Mouse (Mus musculus) left cerebral cortex, postnatal 4 days (tissue): Measurements from ENCODE around the gene Trpm8. TPM values are rescaled to one million over a fixed set of nuclear protein-coding genes. Genes with fewer than 3 reads are reported as not detected.
A peak's percentile ranks its signal among the peaks of the same experiment; 100 is the strongest.

Experiments
- DNase-seq: peaks from one replicate; pipeline ENCODE4 v3.0.0-alpha.2; 2022
- intact Hi-C: fragments of 180-260 bp; cut with DNase I; formaldehyde crosslinking; loops from one replicate; pipeline ENCODE4 v1.15.1; 2025
- total RNA-seq, 2 experiments: library from RNA; stranded (reverse); gene quantifications; 2 replicates each; pipeline ENCODE4 v1.2.3; 2021

The Trpm8 gene
- total RNA-seq = 1 to 10 TPM in 1 of 2 experiments, under 1 TPM in 1; 0.82 to 1.2 TPM

DNA sequence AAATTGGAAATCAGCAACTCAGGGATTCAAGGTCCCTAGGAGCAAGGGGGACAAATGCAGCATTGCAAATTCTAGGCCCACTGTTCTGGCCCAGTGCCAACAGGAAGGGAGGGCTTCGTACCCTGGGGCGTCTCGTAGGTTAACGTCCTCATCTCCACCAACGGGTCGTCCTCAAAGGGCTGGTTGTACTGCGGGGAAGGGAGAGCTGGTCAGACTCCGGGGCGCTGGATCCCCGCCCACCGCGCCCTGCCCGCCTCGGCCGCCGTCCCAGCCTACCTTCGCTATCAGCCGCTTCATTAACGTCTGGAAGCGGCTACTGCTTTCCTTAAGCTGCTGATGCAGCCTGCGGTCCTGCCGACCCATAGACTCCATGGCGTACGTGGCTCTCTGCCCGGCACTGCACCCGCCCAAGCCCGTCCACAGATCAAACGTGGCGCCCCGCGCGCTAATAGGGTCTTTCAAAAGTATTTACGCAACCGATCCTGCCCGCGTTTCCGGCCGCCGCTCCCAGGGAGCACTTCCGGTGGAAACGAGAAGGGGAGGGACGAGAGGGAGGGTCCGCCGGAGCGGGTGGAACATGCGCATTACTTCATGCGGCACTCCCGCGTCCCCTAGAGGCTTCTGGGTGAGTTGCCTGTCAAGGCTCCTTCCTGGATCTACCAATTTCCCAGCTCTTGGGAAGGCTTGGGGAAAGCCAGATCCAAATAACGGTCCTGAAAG lies at the start of gene Trpm8, which contains the start of gene Hjurp:
Gene Trpm8 (plus strand): TSS at position 564 of the 720 bp plus-strand sequence.
Gene Hjurp (minus strand): TSS at position 536 of the 720 bp plus-strand sequence.
- intact Hi-C loops = no loop called here

DNA sequence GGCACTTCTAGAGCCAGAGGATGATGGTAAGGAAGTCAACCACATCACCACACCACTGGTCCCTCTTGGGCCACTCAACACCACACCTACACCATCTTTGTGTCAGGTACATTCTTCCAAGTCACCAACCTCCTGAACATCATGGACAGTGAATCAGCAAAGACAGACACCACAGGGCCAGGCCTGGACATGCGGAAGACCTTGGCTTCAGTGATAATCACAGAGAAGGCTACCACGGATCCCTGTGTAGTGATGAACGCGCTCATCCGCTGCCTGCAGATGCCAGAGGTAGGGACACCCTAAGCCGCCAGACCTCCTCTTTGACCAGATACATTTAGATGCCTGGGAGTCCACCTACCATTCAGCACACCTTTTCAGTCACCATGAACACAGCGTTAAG lies 49.3 kb upstream of the Trpm8 start:
- intact Hi-C loops = no loop called here
- DNase-seq = no peak

More for the DNA sequence above, at the start of gene Trpm8, which contains the start of gene Hjurp:
- peak; percentile 100 for DNase-seq

DNA sequence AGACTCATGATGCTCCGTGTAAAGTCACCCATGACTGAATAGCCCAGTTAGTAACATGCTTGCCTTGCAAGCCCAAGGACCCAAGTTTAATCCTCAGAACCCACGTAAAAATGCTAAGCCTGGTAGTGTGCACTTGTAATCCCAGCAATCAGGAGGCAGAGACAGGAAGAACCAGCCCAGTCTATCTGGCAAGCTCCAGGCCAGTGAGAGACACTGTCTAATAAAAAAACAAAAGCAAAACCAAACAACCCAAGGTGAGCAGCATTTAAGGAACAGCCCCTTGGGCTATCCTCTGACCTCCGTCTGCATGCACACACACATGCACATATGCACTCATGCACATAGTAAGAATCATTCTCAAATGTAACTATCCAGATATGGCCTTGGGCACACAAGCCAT lies 47.9 kb upstream of the Trpm8 start:
- intact Hi-C loops = no loop called here
- DNase-seq = no peak

GRCm38 (mm10) chr1:88229986-88230385 lies 47.5 kb upstream of the Trpm8 start:
- no peak for DNase-seq
- intact Hi-C loops = no loop called here

DNA sequence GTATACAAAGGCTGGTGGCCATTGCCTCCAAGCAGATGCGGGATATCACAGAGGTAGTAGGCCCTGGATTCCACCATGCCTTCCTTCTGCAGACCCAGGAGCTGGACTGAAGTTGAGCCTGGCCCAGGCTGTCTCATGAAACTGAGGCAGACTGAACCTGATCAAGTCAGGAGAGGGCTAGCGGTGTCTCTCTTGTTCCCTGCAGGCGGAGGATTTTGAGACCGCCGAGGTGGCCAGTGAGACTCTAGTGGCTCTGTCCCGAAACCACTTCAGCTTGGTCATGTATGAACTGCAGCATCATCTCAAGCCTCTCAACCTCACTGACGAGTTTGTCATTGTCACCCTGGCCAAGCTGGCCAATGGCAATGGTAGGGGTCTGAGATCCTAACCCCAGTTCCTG lies 47.0 kb upstream of the Trpm8 start:
- intact Hi-C loops = no loop called here
- DNase-seq = no peak

GRCm38 (mm10) chr1:88230981-88231802 lies 46.3 kb upstream of the Trpm8 start:
- intact Hi-C loops = no loop called here
- DNase-seq = no peak

- intact Hi-C loops = no loop called here
- DNase-seq = no peak
Observed at GRCm38 (mm10) chr1:88231803-88232499, 45.5 kb upstream of the Trpm8 start.

GRCm38 (mm10) chr1:88232664-88233380 lies 44.6 kb upstream of the Trpm8 start:
- DNase-seq = no peak
- intact Hi-C loops = no loop called here

- intact Hi-C loops = no loop called here
- DNase-seq = no peak
Observed at GRCm38 (mm10) chr1:88233421-88234247, 43.8 kb upstream of the Trpm8 start.

GRCm38 (mm10) chr1:88234248-88234610 lies 43.2 kb upstream of the Trpm8 start:
- intact Hi-C loops = no loop called here
- no peak for DNase-seq

DNA sequence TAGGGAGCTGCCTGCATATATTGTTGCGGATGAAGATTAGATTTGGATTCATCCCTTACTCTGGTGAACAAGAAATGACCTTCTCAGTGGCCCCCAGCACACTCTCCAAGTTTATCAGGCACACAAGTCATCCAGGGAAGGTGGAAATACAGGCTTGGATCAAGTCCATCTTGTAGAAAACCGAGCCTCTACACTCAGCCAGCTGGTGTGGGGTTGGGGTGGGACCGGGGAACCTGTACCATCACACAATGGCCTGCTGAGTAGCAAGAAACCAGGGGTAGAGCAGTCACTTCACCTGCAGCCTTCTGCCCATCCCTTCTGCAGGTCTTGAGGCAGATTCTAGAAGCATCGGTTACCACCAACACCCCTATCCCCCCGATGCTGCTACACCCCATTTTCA lies 42.8 kb upstream of the Trpm8 start:
- DNase-seq = no peak
- intact Hi-C loops = no loop called here

DNA sequence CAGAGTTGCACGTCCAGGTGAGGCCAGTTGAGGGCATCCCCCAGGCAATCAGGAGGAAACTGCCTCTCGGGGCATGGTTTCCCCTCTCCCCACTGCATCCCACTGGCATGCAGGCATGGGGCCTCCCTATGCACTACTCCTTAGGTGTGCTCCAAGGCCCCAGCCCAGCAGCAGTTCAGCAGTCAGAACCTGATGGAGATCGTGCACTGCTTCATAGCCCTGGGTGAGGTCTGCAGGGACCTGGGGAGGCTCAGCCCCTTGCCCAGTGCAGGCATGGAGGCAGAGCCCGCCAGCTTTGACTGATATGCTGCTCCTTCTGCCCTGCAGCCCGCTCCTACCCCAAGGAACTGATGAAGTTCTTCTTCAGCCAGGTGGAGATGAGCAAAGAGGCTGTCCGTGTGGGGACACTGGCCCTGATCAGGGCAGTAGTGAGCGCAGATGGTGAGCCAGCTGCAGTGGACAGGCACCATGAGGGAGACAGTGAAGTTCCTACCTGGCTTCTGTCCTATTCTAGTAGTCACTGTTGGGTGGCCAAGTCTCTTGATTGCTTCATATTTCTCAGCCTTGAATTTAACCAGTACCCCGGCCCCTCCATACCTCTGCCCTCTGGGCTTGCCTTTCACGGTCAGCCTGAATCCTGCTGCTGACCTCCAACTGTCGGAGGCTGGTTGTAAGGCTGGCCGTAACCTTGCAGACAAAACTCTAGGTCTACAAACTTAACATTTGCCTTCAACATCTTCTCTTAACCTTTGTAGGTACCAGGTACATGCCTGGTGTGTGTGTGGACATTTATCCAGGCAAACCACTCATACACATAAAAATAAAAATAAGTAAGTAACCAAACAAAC lies 42.2 kb upstream of the Trpm8 start:
- intact Hi-C loops = no loop called here
- DNase-seq = no peak

DNA sequence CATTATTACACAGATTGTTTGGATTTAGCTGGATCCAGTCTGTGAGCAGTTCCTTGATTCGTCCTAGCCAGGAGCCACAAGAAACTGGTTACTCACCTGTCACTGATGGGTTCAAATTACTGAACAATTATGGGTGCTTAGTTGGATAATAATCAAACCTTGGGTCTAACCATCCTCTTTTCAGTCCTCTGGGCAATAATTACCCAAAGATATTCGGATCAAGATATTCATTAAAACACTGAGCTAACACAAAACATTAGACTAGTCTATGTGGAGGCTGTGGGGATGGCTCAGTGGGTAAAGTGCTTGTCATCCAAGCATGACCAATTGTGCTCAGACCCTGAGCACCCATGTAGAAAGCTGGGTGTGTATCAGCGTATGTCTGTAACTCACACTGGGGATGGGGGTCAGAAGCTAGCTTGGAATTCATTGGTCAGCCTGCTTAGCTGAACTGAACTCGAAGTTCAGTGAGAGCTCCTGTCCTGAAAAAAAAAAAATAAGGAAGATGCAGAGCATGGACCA lies 41.5 kb upstream of the Trpm8 start:
- no peak for DNase-seq
- intact Hi-C loops = no loop called here

GRCm38 (mm10) chr1:88237311-88237710 lies 40.1 kb upstream of the Trpm8 start:
- intact Hi-C loops = no loop called here
- no peak for DNase-seq

- DNase-seq = no peak
- intact Hi-C loops = no loop called here
Observed at GRCm38 (mm10) chr1:88238771-88239170, 38.7 kb upstream of the Trpm8 start.

GRCm38 (mm10) chr1:88240072-88240471 lies 37.4 kb upstream of the Trpm8 start:
- intact Hi-C loops = no loop called here
- DNase-seq = no peak

GRCm38 (mm10) chr1:88240579-88240978 lies 36.9 kb upstream of the Trpm8 start:
- DNase-seq = no peak
- intact Hi-C loops = no loop called here

DNA sequence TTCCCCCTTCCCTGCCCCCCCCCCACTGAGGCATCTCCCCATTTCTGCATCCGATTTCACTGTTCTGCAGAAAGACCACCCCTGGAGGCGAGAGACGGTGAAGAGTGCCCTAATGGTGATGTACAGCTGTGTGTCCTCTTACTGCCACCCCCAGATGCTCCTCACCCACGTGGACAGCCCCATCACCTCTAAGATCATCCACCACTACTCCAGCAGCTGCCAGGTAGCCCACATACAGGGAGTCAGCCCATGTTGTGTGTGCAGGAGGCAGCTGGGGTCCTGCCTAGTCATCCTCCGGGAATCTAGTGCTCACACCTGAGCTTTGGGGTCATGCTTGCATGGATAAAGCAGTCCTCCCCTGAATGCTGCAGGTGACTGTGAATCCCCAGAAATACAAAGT lies 33.6 kb upstream of the Trpm8 start:
- no peak for DNase-seq

GRCm38 (mm10) chr1:88245881-88246280 lies 31.6 kb upstream of the Trpm8 start:
- intact Hi-C loops = no loop called here
- DNase-seq = no peak

More for the DNA sequence above, 33.6 kb upstream of the Trpm8 start:
- intact Hi-C loops = no loop called here
